Mouse (Mus musculus): ENCODE measurements around the gene Lrrn3. TPM values are rescaled to one million over a fixed set of nuclear protein-coding genes. Genes with fewer than 3 reads are reported as not detected.
A peak's percentile ranks its signal among the peaks of the same experiment; 100 is the strongest.

Gene Lrrn3
- total RNA-seq (2014; fragmentation: Nextera tagmentation) (not detected in 2 replicates), total RNA-seq (2017) (0.05 TPM in 1 of 2 replicates, not detected in the other)

GRCm38 (mm10) chr12:41486331-41486730, at the start of gene Lrrn3:
TSS of gene Lrrn3 (minus strand) at chr12:41486431.
- ATAC-seq (replicated peaks; ENCODE audit: poor library complexity, severe bottlenecking), result no peak

DNA sequence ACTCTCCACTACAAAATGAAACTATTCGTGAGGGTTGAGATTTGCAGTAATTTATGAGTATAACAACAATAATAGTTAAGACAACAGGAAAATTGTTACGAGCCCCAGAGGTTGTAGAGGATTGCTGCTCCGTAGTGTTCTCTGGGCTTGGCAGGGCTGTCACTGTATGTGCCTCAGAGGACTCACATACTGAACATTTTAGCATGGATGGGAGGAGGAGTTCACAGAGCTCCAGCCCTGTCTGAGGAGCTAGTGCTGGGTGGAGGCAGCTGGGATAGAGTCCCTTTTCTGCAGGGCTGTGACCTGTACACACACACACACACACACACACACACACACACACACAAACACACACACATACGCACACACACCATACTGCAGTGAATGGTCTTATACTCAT, 42.2 kb upstream of the Lrrn3 start:
- no peak for ATAC-seq (replicated peaks; ENCODE audit: poor library complexity, severe bottlenecking)

DNA sequence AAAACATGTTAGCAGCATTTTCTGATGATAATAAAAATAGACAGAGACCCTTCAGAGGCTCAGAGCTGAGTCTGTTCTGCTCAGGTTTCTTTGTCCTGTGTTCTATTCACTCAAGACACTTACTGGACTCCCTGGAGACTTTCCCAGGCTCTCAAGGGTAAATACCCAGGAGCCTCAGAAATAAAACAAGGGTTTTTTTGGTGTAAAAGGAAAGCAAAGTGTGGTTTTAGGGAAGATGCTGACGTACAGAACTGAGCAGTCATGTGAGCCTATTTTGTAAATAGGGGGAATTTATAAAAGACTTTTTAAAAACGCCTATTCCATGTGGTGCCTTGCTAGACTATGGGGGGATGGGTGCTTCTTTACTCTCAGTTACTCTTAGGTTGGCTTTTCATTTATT, 40.5 kb upstream of the Lrrn3 start:
- ATAC-seq (replicated peaks; ENCODE audit: poor library complexity, severe bottlenecking), result no peak

- no peak for ATAC-seq (replicated peaks; ENCODE audit: poor library complexity, severe bottlenecking)
Measured at GRCm38 (mm10) chr12:41521671-41522070, 35.4 kb upstream of the Lrrn3 start.

DNA sequence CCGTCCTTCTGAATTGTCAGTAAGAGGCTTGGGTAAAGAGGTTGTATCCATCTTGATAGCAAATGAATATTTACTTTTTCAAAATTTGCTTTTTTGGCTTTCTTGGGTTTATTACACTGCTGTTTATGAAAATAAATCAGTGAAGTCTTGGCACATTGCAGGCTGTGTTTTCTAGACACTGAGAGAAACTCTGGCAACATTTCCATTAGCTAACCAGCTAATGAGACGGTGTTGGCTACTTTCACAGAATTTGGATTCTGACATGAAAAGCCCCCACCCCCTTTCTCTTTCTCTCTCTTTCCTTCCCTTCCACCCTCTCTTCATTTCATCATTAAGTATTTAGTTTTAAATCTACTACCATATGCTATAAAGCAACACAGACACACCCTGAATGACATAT, 34.1 kb upstream of the Lrrn3 start:
- no peak for ATAC-seq (replicated peaks; ENCODE audit: poor library complexity, severe bottlenecking)

GRCm38 (mm10) chr12:41518897-41519296, 32.7 kb upstream of the Lrrn3 start:
- ATAC-seq (replicated peaks; ENCODE audit: poor library complexity, severe bottlenecking), result no peak

- no peak for ATAC-seq (replicated peaks; ENCODE audit: poor library complexity, severe bottlenecking)
Measured at GRCm38 (mm10) chr12:41510588-41510987, 24.4 kb upstream of the Lrrn3 start.

GRCm38 (mm10) chr12:41508610-41509009, 22.4 kb upstream of the Lrrn3 start:
- ATAC-seq (replicated peaks; ENCODE audit: poor library complexity, severe bottlenecking), result no peak

DNA sequence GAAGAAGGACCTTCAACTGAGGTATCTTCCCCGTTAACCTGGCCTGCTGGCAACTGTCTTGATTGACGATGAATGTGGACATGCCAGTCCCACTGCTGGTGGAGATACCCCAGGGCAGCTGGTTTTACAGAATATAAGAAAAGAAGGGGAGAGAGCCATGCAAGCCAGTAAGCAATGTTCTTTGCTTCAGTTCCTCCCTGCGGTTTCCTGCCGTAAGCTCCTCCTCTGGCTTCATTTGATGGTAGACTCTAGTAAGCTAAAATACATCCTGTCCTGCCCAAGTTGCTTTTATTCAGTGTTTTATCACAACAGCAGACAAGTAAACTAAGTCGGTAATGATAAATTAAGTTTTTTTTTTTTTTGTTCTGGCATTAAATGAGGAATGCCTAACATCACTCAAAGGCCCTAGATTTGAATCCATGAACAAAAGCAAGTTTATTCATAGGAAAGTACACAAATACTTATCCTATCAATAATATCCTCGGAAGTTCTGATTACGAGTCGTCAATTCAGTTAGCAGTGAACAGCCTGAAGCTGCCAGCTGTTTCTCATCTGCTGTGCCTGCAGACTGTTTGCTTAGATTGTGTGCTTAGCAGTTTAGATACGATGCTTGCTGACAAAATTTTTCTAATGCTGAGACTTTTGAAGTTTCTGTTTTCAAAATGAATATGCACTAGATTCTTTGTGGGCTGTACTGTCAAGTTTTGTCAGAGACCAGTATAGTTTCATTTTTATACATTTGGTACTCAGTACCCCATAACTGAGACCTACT, 14.0 kb upstream of the Lrrn3 start:
- 0 out of 2 replicates have a peak, but pooled peaks have one; percentile 33 for ATAC-seq (replicated peaks; ENCODE audit: poor library complexity, severe bottlenecking)

DNA sequence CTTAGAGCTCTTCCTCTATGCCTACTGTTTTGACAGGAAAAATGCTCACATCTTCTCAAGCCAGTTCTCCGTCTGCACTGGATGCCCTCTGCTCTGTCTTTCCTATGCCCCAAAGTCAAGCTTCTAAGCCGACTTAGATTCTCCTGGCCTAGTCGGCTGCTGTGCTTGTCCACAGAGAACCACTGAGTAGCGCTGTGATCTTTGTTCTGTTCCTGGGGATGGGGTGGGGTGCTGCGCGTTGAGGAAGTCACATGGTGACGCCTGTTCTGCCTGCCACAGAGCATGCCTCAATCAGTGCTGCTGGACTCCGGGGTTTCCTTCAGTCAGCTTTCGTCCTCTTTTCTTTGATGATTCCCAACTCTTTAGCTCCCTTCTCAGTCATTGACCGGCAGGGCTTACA, 8.4 kb upstream of the Lrrn3 start:
- ATAC-seq (replicated peaks; ENCODE audit: poor library complexity, severe bottlenecking), result no peak

DNA sequence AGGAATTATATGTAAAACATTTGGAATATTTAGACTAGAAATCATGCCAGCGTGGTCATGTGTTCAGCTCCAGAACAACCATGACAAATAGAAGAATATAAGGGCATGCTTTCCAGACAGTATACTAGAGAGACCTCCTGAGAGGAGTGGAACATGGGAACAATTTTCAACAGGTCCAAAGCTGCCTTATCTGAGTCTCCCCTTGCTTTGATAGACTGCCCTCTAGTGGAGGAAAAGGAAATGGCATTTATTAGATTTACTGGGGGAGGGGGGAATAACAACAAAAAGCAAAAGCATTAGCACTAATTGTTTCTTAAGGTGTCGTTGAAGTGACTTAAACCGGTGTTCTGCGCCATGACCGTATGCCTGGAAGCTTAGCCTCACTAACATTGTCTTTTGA, 774 bp upstream of the Lrrn3 start:
- ATAC-seq (replicated peaks; ENCODE audit: poor library complexity, severe bottlenecking), result peak; percentile 55

DNA sequence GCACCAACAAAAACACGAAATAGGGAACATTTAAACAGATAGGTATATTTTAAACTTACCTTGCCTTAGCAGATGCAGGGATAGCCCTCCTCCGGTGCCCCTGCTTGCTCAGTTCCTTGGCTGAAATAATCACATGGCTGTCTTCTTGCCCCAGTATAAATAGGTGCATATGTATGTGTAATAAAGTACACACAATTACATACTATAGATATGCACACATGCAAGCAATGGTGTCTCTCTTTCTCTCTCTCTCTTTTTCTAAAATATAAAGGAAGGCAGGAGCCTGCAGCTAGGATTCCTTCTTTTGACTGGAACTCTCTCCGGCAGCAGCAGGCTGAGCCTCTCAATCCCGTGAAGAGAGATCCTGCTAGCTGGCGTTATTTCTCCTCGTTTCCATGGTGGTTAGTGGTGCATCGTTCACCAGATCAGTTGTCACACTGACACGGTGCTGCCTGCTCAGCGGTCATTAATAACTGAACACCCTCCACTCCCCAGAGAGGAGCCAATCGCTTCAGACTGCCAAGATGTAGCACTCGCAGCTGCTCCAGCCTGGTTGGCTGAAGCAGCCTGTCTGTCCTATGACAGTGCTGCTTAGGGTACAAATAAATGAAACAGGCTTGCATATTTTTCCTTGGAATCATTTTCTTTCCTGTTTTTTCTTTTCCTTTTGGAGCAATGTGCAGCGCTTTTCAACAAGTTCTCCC, 567 bp downstream of the Lrrn3 start:
- ATAC-seq (replicated peaks; ENCODE audit: poor library complexity, severe bottlenecking), result peak; percentile 40

- ATAC-seq (replicated peaks; ENCODE audit: poor library complexity, severe bottlenecking), result peak; percentile 52
Measured at GRCm38 (mm10) chr12:41484689-41485511, 1.3 kb downstream of the Lrrn3 start.

DNA sequence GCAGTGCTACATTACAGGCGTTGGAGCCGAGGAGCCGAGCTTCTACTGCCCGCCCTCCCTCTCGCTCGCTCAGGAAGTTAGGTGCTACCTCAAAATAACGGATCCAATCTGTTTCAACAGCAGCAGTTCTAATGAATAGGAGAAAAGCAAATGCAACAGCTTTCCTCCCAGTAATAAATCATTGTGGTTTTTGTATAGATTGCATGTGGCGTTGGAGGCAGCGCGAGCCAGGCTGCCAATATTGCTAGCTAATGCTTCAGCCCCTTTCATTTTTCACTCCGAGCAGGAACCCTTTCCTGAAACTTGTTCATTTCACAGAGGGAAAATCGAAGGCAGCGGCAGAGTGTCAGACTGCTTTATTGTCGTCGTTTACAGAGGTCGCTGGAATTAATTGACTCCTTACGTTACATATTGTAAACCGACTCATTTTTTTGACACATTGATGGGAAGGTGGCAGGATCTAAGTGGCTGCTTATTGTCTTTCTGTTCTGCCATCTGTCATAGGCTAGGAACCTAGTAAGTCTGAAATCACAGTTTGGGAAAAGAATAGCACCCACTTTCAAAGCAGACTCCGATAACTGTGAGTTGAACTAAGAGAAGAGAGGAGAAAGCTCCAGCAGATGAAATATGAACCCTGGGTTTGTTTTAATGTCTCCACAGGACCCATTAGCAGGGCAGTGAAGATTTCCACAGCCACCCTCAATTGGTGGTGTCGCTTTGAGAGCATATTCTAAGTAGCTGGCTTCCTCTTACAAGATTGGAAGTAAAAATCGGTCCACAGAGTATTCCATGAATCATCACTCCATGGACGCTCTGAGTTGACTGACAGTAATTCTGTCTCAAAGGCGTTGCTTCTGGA, 2.4 kb downstream of the Lrrn3 start:
- ATAC-seq (replicated peaks; ENCODE audit: poor library complexity, severe bottlenecking), result peak; percentile 45

DNA sequence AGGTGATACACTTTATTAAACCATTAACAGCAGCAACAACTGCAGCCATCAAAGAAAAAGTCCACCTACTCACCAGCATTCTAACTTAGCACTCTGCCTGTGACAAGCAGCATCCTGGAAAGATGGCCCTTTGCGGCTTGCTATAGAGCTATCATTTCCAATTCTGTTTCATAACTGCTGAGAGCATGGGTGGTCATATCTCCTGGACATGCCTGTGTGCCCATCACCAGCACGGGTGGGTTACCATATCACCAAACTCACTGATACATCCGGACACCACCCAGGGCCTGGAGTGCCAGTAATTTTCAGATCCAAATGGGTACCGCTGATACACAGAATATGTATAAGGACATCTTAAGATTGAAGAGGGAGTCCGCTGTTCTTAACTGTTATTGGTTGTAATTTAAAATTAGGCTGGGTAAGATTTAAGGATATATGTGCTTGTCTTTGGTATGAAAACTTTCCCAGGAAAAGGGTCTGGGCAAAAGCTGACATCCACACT, 3.1 kb downstream of the Lrrn3 start:
- ATAC-seq (replicated peaks; ENCODE audit: poor library complexity, severe bottlenecking), result no peak

DNA sequence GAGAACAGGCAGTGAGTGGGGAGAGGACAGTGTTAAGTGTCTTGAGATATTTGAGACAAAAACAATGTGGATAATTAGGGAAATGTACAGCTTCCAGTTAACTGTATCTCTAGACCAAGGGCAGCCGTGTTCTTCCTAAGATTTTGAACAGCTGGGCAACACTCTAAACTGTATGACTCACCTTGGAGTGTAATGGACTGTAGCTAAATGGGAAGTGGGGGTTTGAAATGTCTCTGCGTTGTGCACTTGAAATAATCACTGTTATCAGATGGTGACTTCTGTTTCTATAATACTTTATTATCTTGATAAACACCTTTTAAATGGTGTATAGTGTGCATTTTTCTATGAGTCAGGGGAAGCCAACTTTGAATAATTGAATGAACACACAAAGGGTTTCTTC, 4.7 kb downstream of the Lrrn3 start:
- no peak for ATAC-seq (replicated peaks; ENCODE audit: poor library complexity, severe bottlenecking)

- no peak for ATAC-seq (replicated peaks; ENCODE audit: poor library complexity, severe bottlenecking)
Measured at GRCm38 (mm10) chr12:41469096-41469801, 17.0 kb downstream of the Lrrn3 start.

DNA sequence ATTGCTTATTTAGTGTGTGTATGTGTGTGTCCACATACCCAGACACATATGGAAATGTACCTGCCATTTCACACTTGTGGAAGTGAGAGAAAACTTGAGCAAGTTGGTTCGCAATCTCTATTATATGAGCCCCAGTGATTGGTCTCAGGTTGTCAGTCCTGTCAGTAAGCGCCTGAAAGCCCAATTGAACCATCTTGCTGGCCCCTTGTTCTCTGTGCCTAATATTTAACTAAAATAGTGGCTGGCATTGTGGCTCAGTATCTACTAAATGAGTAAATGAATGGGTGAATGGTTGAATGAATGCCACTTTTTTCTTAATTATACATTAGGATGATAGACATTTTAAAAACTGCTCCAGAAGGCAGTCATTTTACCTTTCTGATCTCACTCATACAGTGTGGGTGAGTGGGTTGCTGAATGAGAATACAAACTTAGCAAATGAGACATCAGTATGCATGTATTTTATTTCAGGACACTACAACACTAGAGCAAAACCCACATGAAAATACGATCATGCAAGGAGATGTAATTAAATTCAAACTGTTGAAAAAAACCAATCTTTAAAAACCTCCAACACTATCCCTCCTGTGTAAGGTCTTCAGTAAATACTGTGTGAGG, 17.7 kb downstream of the Lrrn3 start:
- ATAC-seq (replicated peaks; ENCODE audit: poor library complexity, severe bottlenecking), result no peak

DNA sequence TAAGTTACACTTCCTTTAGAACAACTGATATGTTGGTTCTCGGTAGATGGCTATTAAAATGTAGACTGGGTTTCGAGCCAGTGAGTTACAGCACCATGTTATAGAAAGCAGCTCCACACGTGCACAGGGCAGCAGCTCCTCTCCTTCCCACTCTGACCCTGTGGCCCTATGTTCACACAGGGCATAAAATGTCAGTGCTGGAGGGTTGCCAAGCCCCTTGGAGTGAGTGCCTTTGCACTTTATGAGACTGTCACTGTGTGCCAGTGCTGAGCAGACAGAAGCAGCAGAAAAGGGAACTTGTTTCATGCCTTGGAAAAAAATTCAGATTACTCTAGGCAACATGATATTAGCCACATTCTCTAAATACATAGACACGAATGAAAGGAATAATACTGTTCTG, 47.8 kb downstream of the Lrrn3 start:
- ATAC-seq (replicated peaks; ENCODE audit: poor library complexity, severe bottlenecking), result no peak
